Mouse (Mus musculus) activated CD4-positive, CD25-positive, alpha-beta regulatory T cell, adult 4 months (primary cell): ENCODE data around the gene Prkag2. TPM values are rescaled to one million over a fixed set of nuclear protein-coding genes. Genes with fewer than 3 reads are reported as not detected.
"Not testable (repeated sequence)": the region's sequence is repeated elsewhere in the genome, so short reads cannot be mapped to it uniquely, and the experiment has no call there.

Source experiments
- ATAC-seq: one replicate; pipeline ENCODE4 v1.8.0; 2017
- polyA plus RNA-seq, 2 experiments: library from polyadenylated mRNA; unstranded; fragments of 100-300 nt; shearing (Covaris generic); gene quantifications; one replicate each; pipeline ENCODE4 v1.2.1; 2017

Gene Prkag2
- polyA plus RNA-seq, 2 experiments from 2014 or later: 26.2 to 26.8 TPM

- no peak for ATAC-seq
Measured at GRCm38 (mm10) chr5:25086234-25086633, 14.2 kb downstream of the Prkag2 start.

GRCm38 (mm10) chr5:25085170-25085569 is 15.3 kb downstream of the Prkag2 start:
- no peak for ATAC-seq

- no peak for ATAC-seq
Measured at GRCm38 (mm10) chr5:25083816-25084215, 16.6 kb downstream of the Prkag2 start.

- ATAC-seq: no peak
Measured at GRCm38 (mm10) chr5:25082542-25082941, 17.9 kb downstream of the Prkag2 start.

GRCm38 (mm10) chr5:25081545-25081944 is 18.9 kb downstream of the Prkag2 start:
- peak; percentile 86 for ATAC-seq

- no peak for ATAC-seq
Measured at GRCm38 (mm10) chr5:25080994-25081393, 19.4 kb downstream of the Prkag2 start.

GRCm38 (mm10) chr5:25080438-25080945 is 19.9 kb downstream of the Prkag2 start:
- no peak for ATAC-seq

- ATAC-seq: no peak
Measured at GRCm38 (mm10) chr5:25079766-25080265, 20.6 kb downstream of the Prkag2 start.

- no peak for ATAC-seq
Measured at GRCm38 (mm10) chr5:25077873-25078651, 22.4 kb downstream of the Prkag2 start.

GRCm38 (mm10) chr5:25077258-25077657 is 23.2 kb downstream of the Prkag2 start:
- not testable (repeated sequence) for ATAC-seq

GRCm38 (mm10) chr5:25075623-25076022 is 24.8 kb downstream of the Prkag2 start:
- ATAC-seq: no peak

- no peak for ATAC-seq
Measured at GRCm38 (mm10) chr5:25069815-25070214, 30.6 kb downstream of the Prkag2 start.

- no peak for ATAC-seq
Measured at GRCm38 (mm10) chr5:25067122-25067521, 33.3 kb downstream of the Prkag2 start.

- no peak for ATAC-seq
Measured at GRCm38 (mm10) chr5:25064270-25065232, 35.9 kb downstream of the Prkag2 start.

- no peak for ATAC-seq
Measured at GRCm38 (mm10) chr5:25062506-25063132, 37.8 kb downstream of the Prkag2 start.

GRCm38 (mm10) chr5:25058853-25059741 is 41.3 kb downstream of the Prkag2 start:
- ATAC-seq: no peak

GRCm38 (mm10) chr5:25058417-25058816 is 42.0 kb downstream of the Prkag2 start:
- no peak for ATAC-seq

- ATAC-seq: no peak
Measured at GRCm38 (mm10) chr5:25055288-25055687, 45.2 kb downstream of the Prkag2 start.

GRCm38 (mm10) chr5:25053971-25054658 is 46.3 kb downstream of the Prkag2 start:
- ATAC-seq: no peak

- no peak for ATAC-seq
Measured at GRCm38 (mm10) chr5:25050827-25051226, 49.6 kb downstream of the Prkag2 start.

- no peak for ATAC-seq
Measured at GRCm38 (mm10) chr5:25047670-25048069, 52.8 kb downstream of the Prkag2 start.
